Mouse (Mus musculus): ENCODE results near the gene Cyb5d2.

DNA sequence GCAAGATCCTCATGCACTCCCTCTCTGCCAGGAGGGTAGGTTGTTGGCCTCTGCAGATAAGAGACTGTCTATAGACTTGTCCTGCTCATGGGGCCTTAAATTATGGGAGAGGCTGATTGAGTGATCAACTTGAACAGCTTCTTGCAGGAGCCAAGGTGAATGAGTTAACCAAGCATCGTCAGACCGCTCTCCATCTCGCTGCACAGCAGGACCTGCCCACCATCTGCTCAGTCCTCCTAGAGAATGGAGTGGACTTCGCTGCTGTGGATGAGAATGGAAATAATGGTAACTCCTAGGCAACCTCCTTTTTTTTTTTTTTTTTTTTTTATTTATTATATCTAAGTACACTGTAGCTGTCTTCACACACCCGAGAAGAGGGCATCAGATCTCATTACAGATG lies 37.6 kb downstream of the Cyb5d2 start:
- TF ChIP-seq CTCF (IDR thresholded peaks at IDR 0.05; ENCODE audit: low read depth) = no peak
- TF ChIP-seq EP300 (IDR thresholded peaks at IDR 0.05; ENCODE audit: low read depth) = no peak
